Mouse (Mus musculus) kidney, adult 2 months (tissue): ENCODE measurements at regions not wholly inside any gene's neighbourhood (a gene's known extent, or its start where the extent isn't known, plus 50 kb on each side); places are given as distances from the start of the nearest gene placed in this dataset.

Source experiments
- CTCF ChIP-seq: fragments of 200-500 bp; conservative IDR thresholded peaks from 2 replicates; pipeline ENCODE4 v1.5.1; 2011; ENCODE audit warnings: low read depth, mild to moderate bottlenecking, control low read depth, low read length, moderate library complexity, mixed read lengths; ENCODE audit not compliant: insufficient read depth, insufficient read length
- POLR2A ChIP-seq: fragments of 200-500 bp; IDR thresholded peaks from one replicate; pipeline ENCODE4 v1.6.1; 2011; ENCODE audit warnings: low read depth, low read length, control low read depth

- TF ChIP-seq POLR2A (no peak), CTCF (no peak)
Observed at GRCm38 (mm10) chr10:9557517-9558065, 117.4 kb downstream of the Samd5 start.
